Mouse (Mus musculus): ENCODE measurements around the gene Gm20388.

GRCm38 (mm10) chr8:123250940-123251339 lies 3340.3 kb downstream of the Gm20388 start:
- TF ChIP-seq GATA1 (IDR thresholded peaks at IDR 0.05; ENCODE audit: low read length) (no peak), TAL1 (IDR thresholded peaks at IDR 0.05; ENCODE audit: low read length) (no peak)

All from erythroblast, embryonic 14.5 days (primary cell).